In genomic region chr10:86784126-86784675, GRCm38 (mm10) we compare ENCODE assay signal across 22 mouse cellular contexts. TPM values are rescaled to one million over a fixed set of nuclear protein-coding genes. Genes with fewer than 3 reads are reported as not detected.
DNase-seq lines count a peak whose midpoint lies in the region; TF ChIP-seq lines count a peak whose summit lies in the region.
"Had no signal": no experiment of that assay in that cellular context is flagged by ENCODE, and none has a peak within 500 bp of the region (broad histone marks: within the 10 kb centered on the region; RNA-seq: fewer than 3 reads in every experiment).

No protein-coding gene starts in this region.

- H3K79me2 ChIP-seq in liver, adult 2 months (ENCODE audit: control insufficient read depth, insufficient read depth, low read length) = peaks cover 41% of the 10 kb centered on the region

- H3K27ac ChIP-seq in liver, adult 2 months (replicated peaks; ENCODE audit: insufficient read depth, low read depth, low read length) = 0 out of 2 replicates have a peak overlapping the region, but pooled peaks have one; percentile 18
- H3K27ac ChIP-seq in embryonic fibroblast, embryonic 13.5 days (ENCODE audit: insufficient read depth, low read length) = peak overlapping the region; percentile 48; the same call in 1 of the 2 replicates
- H3K27ac ChIP-seq: embryonic facial prominence, embryonic 13.5 days; forebrain, embryonic 13.5 days; heart, adult 2 months; hindbrain, embryonic 10.5 days; hindbrain, embryonic 14.5 days; intestine, embryonic 15.5 days had no signal

- no peak overlapping the region for H3K4me3 ChIP-seq in liver, adult 2 months (ENCODE audit: insufficient read depth, low read depth, low read length)
- H3K4me3 ChIP-seq in embryonic fibroblast, embryonic 13.5 days (ENCODE audit: insufficient read depth, low read length) = no peak overlapping the region
- H3K4me3 ChIP-seq: embryonic facial prominence, embryonic 13.5 days; forebrain, embryonic 13.5 days; heart, adult 2 months; heart, embryonic 12.5 days; hindbrain, embryonic 10.5 days; intestine, embryonic 15.5 days had no signal

- 59% methylated on average over 5 of the region's 5 CpGs for WGBS in liver, adult 2 months

- no peaks in the 10 kb centered on the region for H3K36me3 ChIP-seq in liver, adult 2 months (ENCODE audit: control insufficient read depth, insufficient read depth, low read length)
- H3K36me3 ChIP-seq: embryonic facial prominence, embryonic 13.5 days; heart, embryonic 12.5 days; hindbrain, embryonic 10.5 days; intestine, embryonic 15.5 days had no signal

- peaks cover 28% of the 10 kb centered on the region for H3K4me1 ChIP-seq in liver, adult 2 months (ENCODE audit: control insufficient read depth, insufficient read depth, low read length)
- peaks cover 22% of the 10 kb centered on the region for H3K4me1 ChIP-seq in embryonic fibroblast, embryonic 13.5 days (ENCODE audit: control insufficient read depth, insufficient read depth, low read length)

- H3K27me3 ChIP-seq in liver, adult 2 months (ENCODE audit: control insufficient read depth, insufficient read depth, low read length) = no peaks in the 10 kb centered on the region
- H3K27me3 ChIP-seq: forebrain, embryonic 13.5 days; heart, embryonic 12.5 days; intestine, embryonic 15.5 days had no signal

- no peak for TF ChIP-seq POLR2A in liver, adult 2 months (IDR thresholded peaks at IDR 0.05; ENCODE audit: extremely low read depth, insufficient read depth, low read length)
- TF ChIP-seq POLR2A in embryonic fibroblast, embryonic 13.5 days (IDR thresholded peaks at IDR 0.05; ENCODE audit: low read depth, low read length) = no peak

- peak; percentile 40 for DNase-seq in adrenal gland, adult 2 months
- no peak for DNase-seq in adrenal gland, postnatal 4 days (ENCODE audit: low spot score in 2 of 2)
- DNase-seq in liver, adult 2 months (ENCODE audit: extremely low read depth, low read depth, low spot score) = no peak
- DNase-seq in liver = no peak
- peak; percentile 46 for DNase-seq in Muller cell, postnatal 12 days (ENCODE audit: inconsistent ontology term)
- DNase-seq in ovary, adult 18-20 months (ENCODE audit: low spot score) = no peak
- DNase-seq in lung, postnatal 10 days = no peak
- DNase-seq: adrenal gland, adult 8-10 months; cerebellum, adult 11-12 months; cerebellum, adult 9-11 months; cerebellum, postnatal 36 days; gastrocnemius, postnatal 10 days; heart, adult 2 months; kidney, adult 18-20 months had no signal

- H3K9ac ChIP-seq in liver, adult 2 months (ENCODE audit: low read depth, low read length) = no peak overlapping the region
- H3K9ac ChIP-seq: embryonic facial prominence, embryonic 13.5 days; forebrain, embryonic 13.5 days; heart, embryonic 12.5 days; hindbrain, embryonic 14.5 days; intestine, embryonic 15.5 days had no signal

- no peak for TF ChIP-seq CTCF in liver, adult 2 months (IDR thresholded peaks at IDR 0.05; ENCODE audit: low read depth, low read length)
- TF ChIP-seq CTCF in embryonic fibroblast, embryonic 13.5 days (IDR thresholded peaks at IDR 0.05; ENCODE audit: borderline replicate concordance, insufficient read depth, low read length) = no peak

RNA-seq across cellular contexts. Expression of gene Nt5dc3, which starts 5.4 kb away (rescaled TPM):
- total RNA-seq in adrenal gland, adult 2 months (2021) = 10 to 100 TPM; 29.8 to 57.4 TPM
- 29.0 and 30.2 TPM in 2 replicates for polyA plus RNA-seq in adrenal gland, adult 2 months (2012; rRNA removed)
- total RNA-seq in adrenal gland, postnatal 4 days (2021) = 10 to 100 TPM; 23.4 to 25.5 TPM
- 5.3 and 6.6 TPM in 2 replicates for total RNA-seq in liver, adult 2 months (2014; rRNA removed)
- polyA plus RNA-seq in liver, adult 2 months (2012; rRNA removed) = 8.3 and 10.3 TPM in 2 replicates
- polyA plus RNA-seq in embryonic fibroblast, embryonic 13.5 days (2011; ENCODE audit: insufficient read length, low read depth, missing spikeins) = 14.7 and 15.4 TPM in 2 replicates

RNA-seq across cellular contexts. Expression of gene Gm49358, which starts 20.4 kb away (rescaled TPM):
- total RNA-seq in adrenal gland, adult 2 months (2021) = 10 to 100 TPM; 20.1 to 23.6 TPM
- polyA plus RNA-seq in adrenal gland, adult 2 months (2012; rRNA removed) = not detected in 2 replicates
- total RNA-seq in adrenal gland, postnatal 4 days (2021) = 1 to 10 TPM; 4.8 to 6.2 TPM
- total RNA-seq in liver, adult 2 months (2014; rRNA removed) = 1.9 TPM in 2 replicates
- not detected in 2 replicates for polyA plus RNA-seq in liver, adult 2 months (2012; rRNA removed)
- polyA plus RNA-seq in embryonic fibroblast, embryonic 13.5 days (2011; ENCODE audit: insufficient read length, low read depth, missing spikeins) = 2.1 and 7.6 TPM in 2 replicates
- polyA plus RNA-seq: embryonic facial prominence, embryonic 13.5 days; forebrain, embryonic 13.5 days; heart, adult 2 months; heart, embryonic 12.5 days; heart, embryonic 16.5 days; hindbrain, embryonic 10.5 days; intestine, embryonic 15.5 days had no signal

Comparison
In these comparisons a context has a peak if more than half of its experiments do, and no peak if none do; other contexts are left out.
1. DNase-seq: peak in adrenal gland, adult 2 months (single experiment) and Muller cell, postnatal 12 days (single experiment); none in adrenal gland, postnatal 4 days (0 of 2), liver, adult 2 months (single experiment), liver (single experiment), ovary, adult 18-20 months (single experiment) and lung, postnatal 10 days (single experiment).